In the genomic region with DNA sequence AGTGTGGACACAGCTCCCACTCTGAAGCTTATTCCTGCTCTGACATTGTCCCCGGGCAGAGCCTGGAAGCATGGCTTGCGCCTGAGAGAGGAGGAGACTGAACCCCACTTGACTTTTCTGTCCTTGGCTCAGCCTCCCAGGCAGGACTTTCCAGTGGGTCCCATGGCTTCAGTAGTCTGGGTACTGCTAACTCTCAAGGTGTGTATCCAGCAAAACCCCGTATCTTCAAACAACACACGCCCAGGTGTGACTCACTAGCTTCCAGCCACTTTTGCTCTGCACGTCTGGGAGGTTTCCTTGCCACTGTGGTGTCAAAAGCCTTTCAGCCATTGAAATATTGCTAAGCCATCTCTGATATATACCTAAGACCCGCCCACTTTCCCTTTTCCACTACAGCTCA, we compare ENCODE assay signal across 18 mouse cellular contexts. TPM values are rescaled to one million over a fixed set of nuclear protein-coding genes. Genes with fewer than 3 reads are reported as not detected.
DNase-seq lines count a peak whose midpoint lies in the region; ATAC-seq and TF ChIP-seq lines count a peak whose summit lies in the region.
"Had no signal": no experiment of that assay in that cellular context is flagged by ENCODE, and none has a peak within 500 bp of the region (broad histone marks: within the 10 kb centered on the region; RNA-seq: fewer than 3 reads in every experiment).

No protein-coding gene starts in this region.

- H3K4me3 ChIP-seq in lung, postnatal 0 days (ENCODE audit: low read depth, low read length) = no peak overlapping the region
- no peak overlapping the region for H3K4me3 ChIP-seq in stomach, embryonic 15.5 days (replicated peaks)
- H3K4me3 ChIP-seq: embryonic facial prominence, embryonic 13.5 days; forebrain, embryonic 12.5 days; heart, embryonic 12.5 days; hindbrain, embryonic 10.5 days had no signal

- no peaks in the 10 kb centered on the region for H3K27me3 ChIP-seq in lung, postnatal 0 days (replicated peaks; ENCODE audit: insufficient read depth, low read length)
- no peaks in the 10 kb centered on the region for H3K27me3 ChIP-seq in stomach, embryonic 15.5 days (replicated peaks)
- H3K27me3 ChIP-seq: embryonic facial prominence, embryonic 13.5 days; forebrain, embryonic 12.5 days; heart, embryonic 12.5 days had no signal

- 55% methylated on average over 6 of the region's 6 CpGs for WGBS in lung, postnatal 0 days
- 56% methylated on average over 6 of the region's 6 CpGs for WGBS in stomach, embryonic 15.5 days

- no peak for TF ChIP-seq CTCF in lung, postnatal 0 days (IDR thresholded peaks at IDR 0.05)

- H3K36me3 ChIP-seq in lung, postnatal 0 days (ENCODE audit: insufficient read depth, low read length) = no peaks in the 10 kb centered on the region
- H3K36me3 ChIP-seq in stomach, embryonic 15.5 days = no peaks in the 10 kb centered on the region
- H3K36me3 ChIP-seq: embryonic facial prominence, embryonic 13.5 days; forebrain, embryonic 12.5 days; heart, embryonic 12.5 days; hindbrain, embryonic 10.5 days had no signal

- no peaks in the 10 kb centered on the region for H3K9me3 ChIP-seq in lung, postnatal 0 days (ENCODE audit: low read length)
- no peaks in the 10 kb centered on the region for H3K9me3 ChIP-seq in stomach, embryonic 15.5 days
- H3K9me3 ChIP-seq: embryonic facial prominence, embryonic 13.5 days; forebrain, embryonic 12.5 days; heart, embryonic 12.5 days; hindbrain, embryonic 10.5 days had no signal

- no peak for TF ChIP-seq EP300 in lung, postnatal 0 days (IDR thresholded peaks at IDR 0.05)

- peak; percentile 69 for ATAC-seq in lung, postnatal 0 days
- peak; percentile 71 for ATAC-seq in stomach, embryonic 15.5 days (ENCODE audit: insufficient read depth, low FRiP score, low read depth)
- ATAC-seq: activated CD4-positive, CD25-positive, alpha-beta regulatory T cell, adult 4 months; forebrain, embryonic 16.5 days had no signal

- H3K9ac ChIP-seq in lung, postnatal 0 days (replicated peaks; ENCODE audit: low read depth) = no peak overlapping the region
- no peak overlapping the region for H3K9ac ChIP-seq in stomach, embryonic 15.5 days
- H3K9ac ChIP-seq: embryonic facial prominence, embryonic 13.5 days; forebrain, embryonic 12.5 days; heart, embryonic 12.5 days had no signal

- H3K4me2 ChIP-seq in lung, postnatal 0 days (replicated peaks; ENCODE audit: low read depth, low read length) = no peak overlapping the region
- no peak overlapping the region for H3K4me2 ChIP-seq in stomach, embryonic 15.5 days
- H3K4me2 ChIP-seq: embryonic facial prominence, embryonic 13.5 days; forebrain, embryonic 12.5 days; heart, embryonic 12.5 days had no signal

- no peaks in the 10 kb centered on the region for H3K4me1 ChIP-seq in lung, postnatal 0 days (ENCODE audit: insufficient read depth, low read depth, low read length)
- H3K4me1 ChIP-seq in stomach, embryonic 15.5 days = peaks cover 16% of the 10 kb centered on the region
- H3K4me1 ChIP-seq: forebrain, embryonic 12.5 days; heart, embryonic 12.5 days had no signal

- DNase-seq in kidney, adult 18-20 months = peak; percentile 16
- DNase-seq in kidney, adult 11 months = no peak
- DNase-seq in lung, postnatal 0 days (ENCODE audit: low spot score) = peak; percentile 49
- DNase-seq in lung, postnatal 14 days = no peak
- no peak for DNase-seq in right cerebral cortex, postnatal 4 days
- DNase-seq in frontal cortex, postnatal 14 days (ENCODE audit: low spot score in 2 of 2) = no peak
- DNase-seq: adrenal gland, postnatal 14 days; cerebellum, adult 11-12 months; cerebellum, adult 9-10 months; cerebellum, postnatal 25 days; gastrocnemius, postnatal 25 days had no signal

- peak overlapping the region; percentile 66 for H3K27ac ChIP-seq in lung, postnatal 0 days (ENCODE audit: low read length)
- peak overlapping the region; percentile 71; the same call in 1 of the 2 replicates for H3K27ac ChIP-seq in stomach, embryonic 15.5 days
- H3K27ac ChIP-seq: embryonic facial prominence, embryonic 13.5 days; forebrain, embryonic 12.5 days; hindbrain, embryonic 10.5 days had no signal

RNA-seq across cellular contexts. Expression of a gene that starts 9.3 kb away (rescaled TPM):
- polyA plus RNA-seq in lung, postnatal 0 days (2015; fragmentation: Nextera tagmentation; extraction: Ambion mirVana) = 8.7 and 10.5 TPM in 2 replicates
- 20.5 and 30.6 TPM in 2 replicates for polyA plus RNA-seq in stomach, embryonic 15.5 days (2015; fragmentation: Nextera tagmentation; extraction: Ambion mirVana)

Comparison
In these comparisons a context has a peak if more than half of its experiments do, and no peak if none do; other contexts are left out.
1. DNase-seq: peak in kidney, adult 18-20 months (single experiment) and lung, postnatal 0 days (single experiment); none in kidney, adult 11 months (single experiment), lung, postnatal 14 days (single experiment), right cerebral cortex, postnatal 4 days (single experiment) and frontal cortex, postnatal 14 days (0 of 2).